Mouse (Mus musculus): ENCODE measurements around the gene Tdrd3. TPM values are rescaled to one million over a fixed set of nuclear protein-coding genes. Genes with fewer than 3 reads are reported as not detected.

Tdrd3 gene
- polyA plus RNA-seq, 1 experiment: 1.2 TPM

DNA sequence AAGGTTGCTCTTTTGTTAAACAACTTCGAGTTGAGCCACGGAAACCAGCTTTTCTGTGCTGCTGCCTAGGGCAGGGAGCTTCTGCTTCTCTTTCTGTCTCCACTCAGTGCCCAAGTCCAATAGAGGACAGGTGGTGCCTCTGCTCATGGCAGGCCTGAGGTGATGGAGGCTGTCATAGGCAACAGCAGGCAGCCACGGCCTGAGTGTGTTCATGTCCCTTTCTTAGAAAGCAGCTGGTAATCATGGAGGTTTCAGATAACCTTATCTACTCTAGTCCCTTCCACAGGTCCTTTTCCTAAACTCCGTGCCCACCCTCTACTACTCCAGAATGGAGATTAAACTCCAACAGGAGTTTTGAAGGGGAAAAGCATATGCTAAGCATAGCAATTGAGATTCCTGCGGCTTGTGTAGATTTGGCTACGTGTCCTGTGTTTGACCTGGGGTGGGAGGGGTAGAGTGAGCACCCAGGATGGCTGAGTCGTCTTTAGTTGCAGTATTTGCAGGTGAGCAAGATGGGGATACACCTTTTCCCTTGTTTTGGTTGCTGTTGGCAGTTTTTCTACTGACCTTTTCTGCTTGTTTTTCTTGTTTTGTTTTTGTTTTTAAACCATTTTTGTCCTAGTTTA, 10.0 kb downstream of the Tdrd3 start:
- H3K4me1 ChIP-seq (ENCODE audit: control insufficient read depth, insufficient read depth, insufficient read length): no peaks in the 10 kb centered on the region
- H3K27ac ChIP-seq (ENCODE audit: insufficient read depth, low read length): no peak overlapping the region
- no peak overlapping the region for H3K4me3 ChIP-seq (ENCODE audit: extremely low read depth, insufficient read depth, insufficient read length)
- H3K36me3 ChIP-seq (ENCODE audit: control insufficient read depth, insufficient read depth, low read length): no peaks in the 10 kb centered on the region
- DNase-seq (ENCODE audit: low read depth in 1 of 2, low spot score in 2 of 2): no peak
- 83% methylated on average over 7 of the region's 7 CpGs for WGBS
- TF ChIP-seq POLR2A (IDR thresholded peaks at IDR 0.05; ENCODE audit: low read depth, low read length): no peak
- H3K27me3 ChIP-seq (ENCODE audit: control insufficient read depth, insufficient read depth, low read length): no peaks in the 10 kb centered on the region

DNA sequence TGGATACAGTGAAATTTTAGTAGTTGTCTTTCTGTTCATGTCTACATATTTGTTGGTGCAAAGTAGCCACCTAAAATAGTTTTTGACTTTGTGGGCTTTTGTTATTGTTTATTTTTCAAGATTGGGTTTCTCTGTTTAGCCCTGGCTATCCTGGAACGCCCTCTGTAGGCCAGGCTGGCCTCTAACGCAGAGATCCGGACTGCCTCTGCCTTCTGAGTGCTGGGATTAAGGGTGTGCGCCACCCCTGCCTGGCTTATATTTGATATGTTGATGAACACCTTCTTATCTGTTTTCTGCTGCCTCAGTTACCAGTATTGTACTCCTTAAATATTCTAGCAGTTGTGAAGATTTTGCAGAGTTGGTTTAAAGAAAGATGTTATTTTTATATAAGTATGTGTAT, 10.6 kb downstream of the Tdrd3 start:
- no peaks in the 10 kb centered on the region for H3K27me3 ChIP-seq (ENCODE audit: control insufficient read depth, insufficient read depth, low read length)
- no peak overlapping the region for H3K4me3 ChIP-seq (ENCODE audit: extremely low read depth, insufficient read depth, insufficient read length)
- H3K4me1 ChIP-seq (ENCODE audit: control insufficient read depth, insufficient read depth, insufficient read length): no peaks in the 10 kb centered on the region
- TF ChIP-seq POLR2A (IDR thresholded peaks at IDR 0.05; ENCODE audit: low read depth, low read length): no peak
- H3K27ac ChIP-seq (ENCODE audit: insufficient read depth, low read length): no peak overlapping the region
- WGBS: 82% methylated on average over 4 of the region's 4 CpGs
- no peaks in the 10 kb centered on the region for H3K36me3 ChIP-seq (ENCODE audit: control insufficient read depth, insufficient read depth, low read length)
- DNase-seq (ENCODE audit: low read depth in 1 of 2, low spot score in 2 of 2): no peak

DNA sequence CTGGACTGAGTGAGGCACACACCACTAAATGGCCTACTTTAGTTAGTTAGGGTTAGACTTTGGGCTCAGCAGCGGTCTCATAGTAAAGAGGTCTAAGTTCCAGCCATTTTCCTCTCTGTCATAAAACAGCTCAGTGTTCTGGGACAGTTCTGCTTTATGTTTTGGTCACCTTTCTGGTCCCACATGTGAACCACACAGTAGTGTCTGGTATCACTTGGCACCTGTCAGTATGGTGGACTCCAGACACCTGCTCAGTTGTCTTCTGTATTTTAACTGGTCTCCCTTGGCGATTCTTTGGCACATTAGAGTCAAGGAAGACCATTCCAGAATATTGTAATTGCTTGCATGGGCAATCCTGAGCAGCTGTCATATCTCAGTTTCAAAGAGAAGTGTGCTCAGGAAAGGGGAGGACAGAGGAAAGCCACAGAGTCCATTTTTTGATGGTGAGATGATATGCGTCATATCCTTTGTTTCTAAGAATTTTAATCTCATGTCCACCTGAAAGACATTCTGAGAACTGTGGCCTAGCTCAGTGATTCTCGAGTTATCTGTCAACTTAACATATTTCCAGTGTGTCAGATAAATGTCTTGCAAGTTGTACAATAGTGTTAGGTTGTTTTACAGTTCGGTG, 11.3 kb downstream of the Tdrd3 start:
- WGBS: 68% methylated on average over 5 of the region's 5 CpGs
- Histone ChIP-seq H3K36me3 (ENCODE audit: control insufficient read depth, insufficient read depth, low read length) (no peaks in the 10 kb centered on the region), H3K4me3 (ENCODE audit: extremely low read depth, insufficient read depth, insufficient read length) (no peak overlapping the region), H3K4me1 (ENCODE audit: control insufficient read depth, insufficient read depth, insufficient read length) (no peaks in the 10 kb centered on the region), H3K27me3 (ENCODE audit: control insufficient read depth, insufficient read depth, low read length) (no peaks in the 10 kb centered on the region), H3K27ac (ENCODE audit: insufficient read depth, low read length) (no peak overlapping the region)
- TF ChIP-seq CTCF (IDR thresholded peaks at IDR 0.05; ENCODE audit: extremely low read depth, insufficient read depth, insufficient read length, insufficient replicate concordance) (no peak), POLR2A (IDR thresholded peaks at IDR 0.05; ENCODE audit: low read depth, low read length) (no peak)
- DNase-seq (ENCODE audit: low read depth in 1 of 2, low spot score in 2 of 2): no peak

DNA sequence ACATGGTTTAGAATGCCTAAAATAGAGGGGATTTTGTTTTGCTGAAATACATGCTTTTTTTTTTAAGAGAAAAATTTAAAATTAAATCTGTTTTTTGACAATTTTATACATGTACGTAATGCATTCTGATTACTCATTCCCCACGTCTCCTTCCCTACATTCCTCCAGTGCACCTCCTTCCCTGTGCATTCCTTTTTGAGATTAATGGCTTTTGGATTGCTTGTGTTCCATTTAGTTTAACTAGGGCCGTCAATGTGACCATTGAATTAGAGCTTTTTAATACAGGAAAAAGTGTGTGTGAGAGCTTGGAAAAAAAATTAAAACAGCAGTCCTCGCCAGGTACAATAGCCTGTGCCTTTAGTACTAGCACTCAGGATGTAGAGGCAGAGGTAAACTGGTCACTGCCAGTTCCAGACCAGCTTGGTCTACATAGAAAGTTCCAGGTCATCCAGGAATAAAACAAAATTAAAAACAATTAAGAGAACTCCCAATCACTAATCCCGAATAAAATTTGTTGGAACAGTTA, 17.0 kb downstream of the Tdrd3 start:
- H3K27ac ChIP-seq (ENCODE audit: insufficient read depth, low read length): no peak overlapping the region
- TF ChIP-seq POLR2A (IDR thresholded peaks at IDR 0.05; ENCODE audit: low read depth, low read length): no peak
- no peak for TF ChIP-seq CTCF (IDR thresholded peaks at IDR 0.05; ENCODE audit: extremely low read depth, insufficient read depth, insufficient read length, insufficient replicate concordance)
- H3K36me3 ChIP-seq (ENCODE audit: control insufficient read depth, insufficient read depth, low read length): no peaks in the 10 kb centered on the region
- no peaks in the 10 kb centered on the region for H3K27me3 ChIP-seq (ENCODE audit: control insufficient read depth, insufficient read depth, low read length)
- no peak overlapping the region for H3K4me3 ChIP-seq (ENCODE audit: extremely low read depth, insufficient read depth, insufficient read length)
- H3K4me1 ChIP-seq (ENCODE audit: control insufficient read depth, insufficient read depth, insufficient read length): no peaks in the 10 kb centered on the region
- DNase-seq (ENCODE audit: low read depth in 1 of 2, low spot score in 2 of 2): no peak
- 92% methylated on average over 5 of the region's 5 CpGs for WGBS

DNA sequence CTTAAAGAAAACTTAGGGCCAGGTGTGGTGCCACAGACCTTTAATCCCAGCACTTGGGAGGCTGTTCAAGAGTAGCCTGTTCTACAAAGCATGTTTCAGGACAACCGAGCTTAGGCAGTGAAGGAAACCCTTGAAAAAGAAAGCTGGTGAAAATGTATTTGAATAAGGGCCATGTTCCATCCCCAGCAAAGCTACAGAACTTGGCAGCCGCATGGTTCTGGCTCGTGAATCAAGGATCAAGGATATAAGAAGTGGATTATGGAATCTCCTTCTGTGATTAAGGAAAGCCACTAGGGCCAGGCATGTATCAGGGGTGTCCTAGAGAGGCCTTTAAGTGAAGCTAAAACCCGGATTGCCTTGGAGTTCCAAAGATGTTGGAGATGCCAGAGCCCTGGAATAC, 18.9 kb downstream of the Tdrd3 start:
- no peaks in the 10 kb centered on the region for H3K4me1 ChIP-seq (ENCODE audit: control insufficient read depth, insufficient read depth, insufficient read length)
- no peak overlapping the region for H3K27ac ChIP-seq (ENCODE audit: insufficient read depth, low read length)
- H3K4me3 ChIP-seq (ENCODE audit: extremely low read depth, insufficient read depth, insufficient read length): no peak overlapping the region
- TF ChIP-seq CTCF (IDR thresholded peaks at IDR 0.05; ENCODE audit: extremely low read depth, insufficient read depth, insufficient read length, insufficient replicate concordance) (no peak), POLR2A (IDR thresholded peaks at IDR 0.05; ENCODE audit: low read depth, low read length) (no peak)
- no peak for DNase-seq (ENCODE audit: low read depth in 1 of 2, low spot score in 2 of 2)
- 90% methylated on average over 4 of the region's 4 CpGs for WGBS
- H3K36me3 ChIP-seq (ENCODE audit: control insufficient read depth, insufficient read depth, low read length): no peaks in the 10 kb centered on the region
- H3K27me3 ChIP-seq (ENCODE audit: control insufficient read depth, insufficient read depth, low read length): no peaks in the 10 kb centered on the region

DNA sequence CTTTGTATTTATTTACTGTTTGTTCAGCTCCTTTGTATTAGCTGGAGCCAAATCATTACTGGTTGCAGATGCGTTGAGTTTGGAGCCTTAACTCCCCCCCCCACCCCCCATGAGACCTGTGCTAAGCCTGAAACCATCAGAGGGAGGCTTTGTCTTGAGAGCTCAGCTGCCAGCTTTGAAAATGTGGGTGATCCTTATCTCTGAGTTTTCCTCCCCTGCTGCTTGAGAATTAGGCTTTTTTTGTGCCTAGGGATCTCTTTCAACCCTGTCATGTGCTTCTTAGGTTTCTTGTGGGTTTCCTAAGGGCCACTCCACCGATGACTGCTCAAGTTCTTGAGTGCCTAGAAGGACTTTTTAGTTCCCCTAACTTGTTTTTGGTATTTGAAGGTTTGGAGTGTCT, 23.3 kb downstream of the Tdrd3 start:
- Histone ChIP-seq H3K27ac (ENCODE audit: insufficient read depth, low read length) (no peak overlapping the region), H3K4me1 (ENCODE audit: control insufficient read depth, insufficient read depth, insufficient read length) (no peaks in the 10 kb centered on the region), H3K27me3 (ENCODE audit: control insufficient read depth, insufficient read depth, low read length) (no peaks in the 10 kb centered on the region), H3K36me3 (ENCODE audit: control insufficient read depth, insufficient read depth, low read length) (no peaks in the 10 kb centered on the region), H3K4me3 (ENCODE audit: extremely low read depth, insufficient read depth, insufficient read length) (no peak overlapping the region)
- WGBS: 13% methylated on average over 2 of the region's 2 CpGs
- TF ChIP-seq CTCF (IDR thresholded peaks at IDR 0.05; ENCODE audit: extremely low read depth, insufficient read depth, insufficient read length, insufficient replicate concordance): no peak
- TF ChIP-seq POLR2A (IDR thresholded peaks at IDR 0.05; ENCODE audit: low read depth, low read length): no peak
- DNase-seq (ENCODE audit: low read depth in 1 of 2, low spot score in 2 of 2): no peak

DNA sequence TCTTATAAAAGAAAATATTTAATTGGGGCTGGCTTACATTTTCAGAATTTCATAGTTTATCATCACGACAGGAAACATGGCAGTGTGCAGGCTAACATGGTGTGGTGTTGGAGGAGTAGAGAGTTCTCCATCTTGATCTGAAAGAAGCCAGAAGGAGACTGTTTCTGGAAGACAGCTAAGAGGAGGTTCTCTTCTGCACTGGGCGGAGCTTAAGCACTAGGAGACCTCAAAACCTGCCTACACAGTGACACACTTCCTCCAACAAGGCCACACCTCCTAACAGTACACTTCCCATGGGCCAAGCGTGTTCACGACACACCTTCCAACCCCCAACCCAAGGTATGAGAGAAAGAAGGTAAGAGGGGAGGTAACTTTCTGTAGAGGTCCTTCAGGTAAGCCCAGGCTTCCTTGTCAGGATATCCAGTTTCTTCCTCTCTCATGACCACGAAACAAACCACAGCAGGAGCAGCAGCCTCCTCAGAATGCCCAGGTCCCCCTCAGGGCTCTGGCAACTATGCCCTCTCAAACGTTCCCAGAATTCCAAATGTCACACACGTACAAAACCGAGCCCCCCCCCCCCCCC, 30.0 kb downstream of the Tdrd3 start:
- Histone ChIP-seq H3K4me1 (ENCODE audit: control insufficient read depth, insufficient read depth, insufficient read length) (no peaks in the 10 kb centered on the region), H3K4me3 (ENCODE audit: extremely low read depth, insufficient read depth, insufficient read length) (no peak overlapping the region), H3K27ac (ENCODE audit: insufficient read depth, low read length) (no peak overlapping the region), H3K27me3 (ENCODE audit: control insufficient read depth, insufficient read depth, low read length) (no peaks in the 10 kb centered on the region), H3K36me3 (ENCODE audit: control insufficient read depth, insufficient read depth, low read length) (no peaks in the 10 kb centered on the region)
- TF ChIP-seq CTCF (IDR thresholded peaks at IDR 0.05; ENCODE audit: extremely low read depth, insufficient read depth, insufficient read length, insufficient replicate concordance) (no peak), POLR2A (IDR thresholded peaks at IDR 0.05; ENCODE audit: low read depth, low read length) (no peak)
- no peak for DNase-seq (ENCODE audit: low read depth in 1 of 2, low spot score in 2 of 2)
- WGBS: 73% methylated on average over 8 of the region's 8 CpGs
